Mouse (Mus musculus): ENCODE data around the gene Lamtor2. TPM values are rescaled to one million over a fixed set of nuclear protein-coding genes. Genes with fewer than 3 reads are reported as not detected.

The Lamtor2 gene
- total RNA-seq, 2 experiments from 2014 or later, result 108 to 109 TPM

Small RNA genes within 50 kb of the gene (microRNA-seq; reads per million reads assigned to microRNA genes)
- 0 reads per million in 2 experiments for gene Mir1905

Other genes starting within 250 kb of the Lamtor2 start
- 10 to 100 TPM; 84.4 to 93.6 TPM for gene Glmp, start 228.1 kb downstream of the Lamtor2 start, total RNA-seq (2021)
- gene Tmem79, start 216.9 kb downstream of the Lamtor2 start, total RNA-seq (2021), result under 1 TPM; 0.99 TPM
- 10 to 100 TPM; 69.6 to 72.0 TPM for gene Smg5, start 216.8 kb downstream of the Lamtor2 start, total RNA-seq (2021)
- gene Paqr6, start 188.5 kb downstream of the Lamtor2 start, total RNA-seq (2021), result 1 to 10 TPM; 2.5 to 3.3 TPM
- under 1 TPM in 1 of 2 experiments, not detected in 1; 0.36 TPM for gene Bglap3, start 180.3 kb downstream of the Lamtor2 start, total RNA-seq (2021)
- 1 to 10 TPM in 1 of 2 experiments, not detected in 1; 1.4 TPM for gene Bglap2, start 174.4 kb downstream of the Lamtor2 start, total RNA-seq (2021)
- gene Bglap, start 168.6 kb downstream of the Lamtor2 start, total RNA-seq (2021), result 1 to 10 TPM; 1.5 to 1.8 TPM
- gene Pmf1, start 142.7 kb downstream of the Lamtor2 start, total RNA-seq (2021), result 1 to 10 TPM; 5.7 to 7.8 TPM
- 10 to 100 TPM; 69.6 to 71.3 TPM for gene Slc25a44, start 127.9 kb downstream of the Lamtor2 start, total RNA-seq (2021)
- gene Sema4a, start 91.9 kb downstream of the Lamtor2 start, total RNA-seq (2021), result 10 to 100 TPM; 51.3 to 57.7 TPM
- gene Lmna, start 43.1 kb downstream of the Lamtor2 start, total RNA-seq (2021), result 10 to 100 TPM; 50.0 to 54.2 TPM
- gene Mex3a, start 20.7 kb downstream of the Lamtor2 start, total RNA-seq (2021), result 1 to 10 TPM; 3.3 to 4.2 TPM
- gene Rab25, start 4.8 kb downstream of the Lamtor2 start, total RNA-seq (2021), result not detected
- gene Ubqln4, start 684 bp upstream of the Lamtor2 start, total RNA-seq (2021), result 10 to 100 TPM; 91.2 to 91.6 TPM
- gene Ssr2, start 22.8 kb upstream of the Lamtor2 start, total RNA-seq (2021), result 100 to 1,000 TPM; 114 to 123 TPM
- 100 to 1,000 TPM; 310 to 316 TPM for gene Arhgef2, start 52.9 kb upstream of the Lamtor2 start, total RNA-seq (2021)
- not detected for gene Rxfp4, start 100.1 kb upstream of the Lamtor2 start, total RNA-seq (2021)
- gene Khdc4, start 132.7 kb upstream of the Lamtor2 start, total RNA-seq (2021), result 10 to 100 TPM; 53.6 to 55.1 TPM
- 10 to 100 TPM; 45.5 to 47.8 TPM for gene Rit1, start 163.8 kb upstream of the Lamtor2 start, total RNA-seq (2021)
- gene Syt11, start 222.1 kb upstream of the Lamtor2 start, total RNA-seq (2021), result 100 to 1,000 TPM; 491 to 530 TPM

All from left cerebral cortex, postnatal 14 days (tissue).